Mouse (Mus musculus) CH12.LX (cell line): ENCODE results near the gene Rpl37a. TPM values are rescaled to one million over a fixed set of nuclear protein-coding genes. Genes with fewer than 3 reads are reported as not detected.

Source experiments
- DNase-seq: peaks from one replicate; pipeline ENCODE4 v3.0.0-alpha.2; 2013; ENCODE audit errors: extremely low read depth
- H3K27ac ChIP-seq: 2 replicates; pipeline ENCODE4 v1.5.1; 2012; ENCODE audit warnings: low read depth, mild to moderate bottlenecking, control low read depth, moderate library complexity; ENCODE audit not compliant: insufficient read depth
- H3K27me3 ChIP-seq: replicated peaks from 2 replicates; pipeline ENCODE3; 2012; ENCODE audit warnings: inconsistent platforms
- H3K36me3 ChIP-seq, 2 experiments: replicated peaks in 1 of 2; 2 replicates each; pipeline versions ENCODE3 to v1.6.1; 2012; ENCODE audit warnings: inconsistent platforms in 1 of 2, low read length in 1 of 2, mild to moderate bottlenecking in 1 of 2, mixed read lengths in 1 of 2, moderate library complexity in 1 of 2; ENCODE audit not compliant: control insufficient read depth in 1 of 2, insufficient read depth in 1 of 2
- H3K4me1 ChIP-seq, 2 experiments: 2 replicates each; pipeline ENCODE4 v1.6.1; 2012; ENCODE audit warnings: inconsistent platforms in 1 of 2, moderate library complexity in 1 of 2; ENCODE audit not compliant: insufficient read depth in 2 of 2, control insufficient read depth in 1 of 2
- H3K4me2 ChIP-seq: 2 replicates; pipeline ENCODE4 v1.6.1; 2012; ENCODE audit warnings: low read depth, mild to moderate bottlenecking, control low read depth; ENCODE audit not compliant: poor library complexity, insufficient read depth, severe bottlenecking
- H3K4me3 ChIP-seq, 3 experiments: fragments of 150-350 bp in 1 of 3; sonication (generic) in 1 of 3; replicated peaks in 1 of 3; 2 replicates each; pipeline versions ENCODE3 to v1.5.1; 2011 to 2012; ENCODE audit warnings: low read depth in 2 of 3, low read length in 2 of 3, mild to moderate bottlenecking in 2 of 3, moderate library complexity in 2 of 3, control low read depth in 1 of 3, improper control_type of control experiment in 1 of 3, inconsistent platforms in 1 of 3, mixed read lengths in 1 of 3; ENCODE audit not compliant: poor library complexity in 1 of 3
- H3K79me2 ChIP-seq: replicated peaks from 2 replicates; pipeline ENCODE4 v1.6.1; 2012; ENCODE audit warnings: mild to moderate bottlenecking, moderate library complexity; ENCODE audit not compliant: control insufficient read depth, poor library complexity, insufficient read depth, severe bottlenecking; ENCODE audit errors: extremely low read depth
- H3K9ac ChIP-seq: 2 replicates; pipeline ENCODE4 v1.6.1; 2012; ENCODE audit warnings: low read depth, mild to moderate bottlenecking, control low read depth, moderate library complexity; ENCODE audit not compliant: insufficient read depth
- H3K9me3 ChIP-seq: replicated peaks from 2 replicates; pipeline ENCODE3; 2012; ENCODE audit warnings: low read length, inconsistent platforms, mixed read lengths
- CHD1 ChIP-seq: IDR thresholded peaks from 2 replicates; pipeline ENCODE4 v1.6.1; 2012; ENCODE audit warnings: low read depth, low read length, improper control_type of control experiment, inconsistent platforms
- CHD2 ChIP-seq: IDR thresholded peaks from 2 replicates; pipeline ENCODE4 v1.6.1; 2011; ENCODE audit warnings: low read length, improper control_type of control experiment
- CTCF ChIP-seq, 2 experiments: IDR thresholded peaks in 1 of 2; conservative IDR thresholded peaks in 1 of 2; 2 replicates each; pipeline ENCODE4 v1.5.1; 2011 to 2012; ENCODE audit warnings: low read depth in 2 of 2, low read length in 2 of 2, improper control_type of control experiment in 1 of 2, inconsistent platforms in 1 of 2, mild to moderate bottlenecking in 1 of 2, moderate library complexity in 1 of 2
- ELF1 ChIP-seq: IDR thresholded peaks from 2 replicates; pipeline ENCODE4 v1.6.1; 2014; ENCODE audit warnings: low read depth, mild to moderate bottlenecking, inconsistent platforms, low read length, improper control_type of control experiment
- EP300 ChIP-seq: IDR thresholded peaks from 2 replicates; pipeline ENCODE4 v1.6.1; 2011; ENCODE audit warnings: low read length, improper control_type of control experiment
- ETS1 ChIP-seq: conservative IDR thresholded peaks from 2 replicates; pipeline ENCODE4 v1.6.1; 2012; ENCODE audit warnings: low read depth, mild to moderate bottlenecking, inconsistent platforms, low read length, improper control_type of control experiment, moderate library complexity
- GABPA ChIP-seq: IDR thresholded peaks from 2 replicates; pipeline ENCODE4 v1.6.1; 2012; ENCODE audit warnings: low read depth, low read length, improper control_type of control experiment, inconsistent platforms; ENCODE audit not compliant: insufficient replicate concordance
- HCFC1 ChIP-seq: IDR thresholded peaks from 2 replicates; pipeline ENCODE4 v1.6.1; 2012; ENCODE audit warnings: low read depth, mild to moderate bottlenecking, inconsistent platforms, low read length, improper control_type of control experiment
- JUN ChIP-seq: IDR thresholded peaks from 2 replicates; pipeline ENCODE4 v1.6.1; 2011; ENCODE audit warnings: low read depth, mild to moderate bottlenecking, low read length, improper control_type of control experiment, moderate library complexity; ENCODE audit not compliant: insufficient read depth
- JUND ChIP-seq: conservative IDR thresholded peaks from 2 replicates; pipeline ENCODE4 v1.6.1; 2011; ENCODE audit warnings: low read depth, low read length, improper control_type of control experiment
- KAT2A ChIP-seq: IDR thresholded peaks from 2 replicates; pipeline ENCODE4 v1.6.1; 2012; ENCODE audit warnings: low read length, improper control_type of control experiment, inconsistent platforms; ENCODE audit not compliant: insufficient replicate concordance
- MAFK ChIP-seq: IDR thresholded peaks from 2 replicates; pipeline ENCODE4 v1.6.1; 2011; ENCODE audit warnings: low read length, improper control_type of control experiment; ENCODE audit not compliant: insufficient replicate concordance
- MAZ ChIP-seq: IDR thresholded peaks from 2 replicates; pipeline ENCODE4 v1.6.1; 2012; ENCODE audit warnings: low read depth, mild to moderate bottlenecking, inconsistent platforms, low read length, improper control_type of control experiment, moderate library complexity
- MEF2A ChIP-seq: IDR thresholded peaks from 2 replicates; pipeline ENCODE4 v1.6.1; 2014; ENCODE audit warnings: low read depth, mild to moderate bottlenecking, inconsistent platforms, low read length, improper control_type of control experiment, borderline replicate concordance
- NRF1 ChIP-seq: IDR thresholded peaks from 2 replicates; pipeline ENCODE4 v1.6.1; 2014; ENCODE audit warnings: low read depth, mild to moderate bottlenecking, inconsistent platforms, low read length, improper control_type of control experiment, moderate library complexity
- PAX5 ChIP-seq: IDR thresholded peaks from 2 replicates; pipeline ENCODE4 v1.6.1; 2012; ENCODE audit warnings: low read length, inconsistent platforms, mixed read lengths
- POLR2A ChIP-seq: IDR thresholded peaks from 2 replicates; pipeline ENCODE4 v1.6.1; 2011; ENCODE audit warnings: low read depth, mild to moderate bottlenecking, improper control_type of control experiment, low read length
- POLR2AphosphoS2 ChIP-seq: IDR thresholded peaks from 2 replicates; pipeline ENCODE4 v1.6.1; 2011; ENCODE audit warnings: low read depth, low read length, improper control_type of control experiment
- RAD21 ChIP-seq: IDR thresholded peaks from 2 replicates; pipeline ENCODE4 v1.6.1; 2011; ENCODE audit warnings: low read depth, mild to moderate bottlenecking, low read length, improper control_type of control experiment, moderate library complexity
- RCOR1 ChIP-seq: conservative IDR thresholded peaks from 2 replicates; pipeline ENCODE4 v1.6.1; 2012; ENCODE audit warnings: low read depth, mild to moderate bottlenecking, inconsistent platforms, low read length, improper control_type of control experiment
- SIN3A ChIP-seq: IDR thresholded peaks from 2 replicates; pipeline ENCODE4 v1.6.1; 2012; ENCODE audit warnings: low read length, improper control_type of control experiment, inconsistent platforms
- TCF12 ChIP-seq: IDR thresholded peaks from 2 replicates; pipeline ENCODE4 v1.6.1; 2014; ENCODE audit warnings: low read depth, mild to moderate bottlenecking, inconsistent platforms, low read length, improper control_type of control experiment
- UBTF ChIP-seq: IDR thresholded peaks from 2 replicates; pipeline ENCODE4 v1.6.1; 2012; ENCODE audit warnings: low read depth, mild to moderate bottlenecking, inconsistent platforms, low read length, improper control_type of control experiment, moderate library complexity
- ZKSCAN1 ChIP-seq: IDR thresholded peaks from 2 replicates; pipeline ENCODE4 v1.6.1; 2012; ENCODE audit warnings: low read depth, inconsistent platforms, low read length, improper control_type of control experiment, borderline replicate concordance
- ZMIZ1 ChIP-seq: IDR thresholded peaks from 2 replicates; pipeline ENCODE4 v1.6.1; 2012; ENCODE audit warnings: low read depth, mild to moderate bottlenecking, inconsistent platforms, low read length, improper control_type of control experiment
- dilution Hi-C: fragments of 300-500 bp; cut with MboI; formaldehyde crosslinking; loops from 2 replicates; pipeline ENCODE4 v1.14.3; 2020; ENCODE audit warnings: low sequenced_read_pairs; ENCODE audit not compliant: extremely low pct_unique_long_range_greater_than_20kb, extremely low pct_ligation_motif_present
- in situ Hi-C: fragments of 300-500 bp; cut with MboI; formaldehyde crosslinking; loops from 3 replicates; pipeline ENCODE4 v1.14.3; 2019; ENCODE audit warnings: low sequenced_read_pairs, low pct_ligation_motif_present, low pct_unique_long_range_greater_than_20kb, mixed read lengths
- polyA plus RNA-seq: library from polyadenylated mRNA; unstranded; fragments of >175 nt; gene quantifications from 2 replicates; pipeline ENCODE4 v1.2.1, GENCODE M21; 2012; ENCODE audit warnings: low read depth; ENCODE audit not compliant: insufficient read length
- total RNA-seq, 2 experiments: library from RNA; depleted of rRNA; stranded (reverse); fragments of 300-350 nt in 1 of 2; fragments of >200 nt in 1 of 2; gene quantifications; 2 replicates each; pipeline ENCODE4 v1.2.3; 2012 to 2014

Rpl37a gene
- total and polyA plus RNA-seq, 3 experiments, result 1,419 to 2,433 (median 1,462) TPM

DNA sequence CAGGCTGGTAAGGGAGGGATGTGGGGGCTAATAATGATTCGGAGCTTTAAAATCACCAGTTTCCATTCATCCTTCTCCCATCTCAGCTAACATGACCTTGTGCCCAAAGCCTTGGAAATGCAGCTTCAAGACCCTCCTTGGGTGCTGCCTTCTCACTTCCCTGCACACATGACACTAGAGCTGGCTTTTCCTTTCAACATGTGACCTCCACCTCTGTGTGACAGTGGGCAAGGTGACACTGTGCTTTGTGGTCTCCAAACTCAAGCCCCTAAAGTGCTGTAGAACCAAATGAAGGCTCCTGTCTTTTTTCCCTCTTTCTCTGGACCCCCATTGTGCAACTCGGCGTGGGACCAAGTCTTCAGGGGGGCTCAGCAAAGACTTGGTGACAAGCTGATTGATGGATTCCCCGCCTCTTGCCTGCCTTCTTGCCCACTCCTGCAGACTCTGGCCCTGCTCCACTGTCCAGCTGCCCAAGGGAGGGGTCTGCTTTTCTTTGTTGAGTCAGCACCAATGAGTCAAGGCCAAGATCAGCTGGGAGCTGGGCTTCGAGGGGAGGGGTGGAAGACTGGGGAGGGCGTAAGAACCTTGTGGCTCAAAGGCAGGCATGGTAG lies 9.1 kb downstream of the Rpl37a start:
- Histone ChIP-seq H3K4me3 (no peak overlapping the region), H3K79me2 (no peaks in the 10 kb centered on the region), H3K4me1 (peaks cover 0 to 9% of the 10 kb centered on the region in 2 experiments; a peak in 2 of 4 replicates), H3K4me2 (no peak overlapping the region), H3K36me3 (peaks cover 17 to 59% of the 10 kb centered on the region in 2 experiments), H3K9ac (no peak overlapping the region), H3K27ac (no peak overlapping the region), H3K27me3 (no peaks in the 10 kb centered on the region), H3K9me3 (peaks cover 3% of the 10 kb centered on the region)
- DNase-seq, result no peak
- in situ Hi-C loops (no loop called here), dilution Hi-C loops (no loop called here)
- TF ChIP-seq TCF12 (no peak), RCOR1 (no peak), GABPA (no peak), KAT2A (no peak), POLR2A (no peak), UBTF (no peak), JUND (no peak), ETS1 (no peak), MEF2A (no peak), SIN3A (no peak), CTCF (conservative IDR thresholded peaks at IDR 0.05 in 1 of 2, IDR thresholded peaks at IDR 0.05 in 1 of 2; ENCODE audit: low read depth in 2 of 2, low read length in 2 of 2) (no peak), NRF1 (no peak), RAD21 (no peak)

DNA sequence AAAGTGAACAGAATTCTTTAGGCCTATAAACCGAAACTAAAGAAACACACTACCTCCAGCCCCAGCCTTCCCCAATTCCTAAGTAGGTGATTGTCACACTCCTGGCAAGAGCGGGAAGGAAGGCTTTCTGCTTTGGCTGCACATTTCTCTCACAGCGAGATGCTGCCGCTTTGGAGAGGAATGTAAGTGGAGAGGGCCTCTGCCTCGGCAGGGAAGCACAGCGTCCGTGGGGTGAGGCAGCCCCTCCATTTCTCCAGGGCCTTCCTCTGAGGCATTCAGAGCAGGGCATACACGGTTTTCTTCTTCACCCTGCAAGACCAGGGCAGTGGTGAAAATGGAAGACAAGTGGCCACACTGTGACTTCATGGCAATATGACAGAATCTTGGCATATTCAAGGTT lies 11.6 kb downstream of the Rpl37a start:
- Histone ChIP-seq H3K79me2 (no peaks in the 10 kb centered on the region), H3K36me3 (peaks cover 10 to 41% of the 10 kb centered on the region in 2 experiments)
- TF ChIP-seq MAFK, result no peak
- TF ChIP-seq, all 38 proteins: peak for 0
- Histone ChIP-seq H3K27me3 (no peaks in the 10 kb centered on the region), H3K4me3 (no peak overlapping the region), H3K27ac (no peak overlapping the region), H3K9ac (no peak overlapping the region), H3K4me2 (no peak overlapping the region), H3K4me1 (peaks cover 0 to 3% of the 10 kb centered on the region in 2 experiments; a peak in 2 of 4 replicates), H3K9me3 (peaks cover 3% of the 10 kb centered on the region)
- in situ Hi-C loops, result no loop called here
- DNase-seq, result no peak
- dilution Hi-C loops, result no loop called here

DNA sequence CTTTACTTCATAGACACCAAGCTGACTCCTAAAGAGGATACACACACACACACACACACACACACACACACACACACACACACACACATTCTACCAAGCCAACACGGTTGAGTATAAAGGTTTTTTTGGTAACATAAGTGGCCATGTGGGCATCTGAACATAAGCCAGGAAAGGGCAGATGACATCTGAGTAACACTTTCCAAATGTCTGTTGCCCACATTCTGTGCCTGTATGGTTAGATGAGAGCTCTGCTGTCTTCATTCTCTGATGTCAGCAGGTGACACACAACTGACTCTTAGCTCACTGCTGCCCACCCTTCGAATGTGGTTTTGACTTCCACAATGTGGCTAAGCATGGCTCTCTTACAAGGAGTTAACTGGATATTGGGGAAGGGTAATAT lies 13.3 kb downstream of the Rpl37a start:
- TF ChIP-seq TCF12 (no peak), CHD2 (no peak), POLR2AphosphoS2 (no peak), ZMIZ1 (no peak), CHD1 (no peak), JUN (no peak), POLR2A (no peak), PAX5 (no peak), ZKSCAN1 (no peak), MAZ (no peak), GABPA (no peak), HCFC1 (no peak), EP300 (no peak), JUND (no peak), ELF1 (no peak), NRF1 (no peak), MEF2A (no peak)
- Histone ChIP-seq H3K9ac (no peak overlapping the region), H3K36me3 (peaks cover 6 to 29% of the 10 kb centered on the region in 2 experiments), H3K27me3 (no peaks in the 10 kb centered on the region), H3K9me3 (peaks cover 3% of the 10 kb centered on the region), H3K79me2 (no peaks in the 10 kb centered on the region), H3K4me1 (no peaks in the 10 kb centered on the region), H3K4me3 (no peak overlapping the region), H3K4me2 (no peak overlapping the region), H3K27ac (no peak overlapping the region)
- in situ Hi-C loops (no loop called here), dilution Hi-C loops (no loop called here)
- no peak for DNase-seq
